Mouse (Mus musculus) ES-Bruce4 (cell line): Measurements from ENCODE around the gene Trim28. TPM values are rescaled to one million over a fixed set of nuclear protein-coding genes. Genes with fewer than 3 reads are reported as not detected.
"Not testable (repeated sequence)": the region's sequence is repeated elsewhere in the genome, so short reads cannot be mapped to it uniquely, and the experiment has no call there.

Experiments used
- H3K27ac ChIP-seq: 2 replicates; pipeline ENCODE4 v1.5.1; 2012; ENCODE audit warnings: low read length, inconsistent platforms; ENCODE audit not compliant: insufficient read depth
- H3K27me3 ChIP-seq: 2 replicates; pipeline ENCODE4 v1.6.1; 2012; ENCODE audit warnings: mild to moderate bottlenecking, low read length, inconsistent platforms; ENCODE audit not compliant: control insufficient read depth, poor library complexity, insufficient read depth, severe bottlenecking
- H3K36me3 ChIP-seq: 2 replicates; pipeline ENCODE4 v1.6.1; 2012; ENCODE audit warnings: inconsistent platforms, mild to moderate bottlenecking, low read length, moderate library complexity; ENCODE audit not compliant: control insufficient read depth, poor library complexity, insufficient read depth, severe bottlenecking
- H3K4me1 ChIP-seq: one replicate; pipeline ENCODE4 v1.8.1; 2011; ENCODE audit warnings: low read length; ENCODE audit not compliant: control insufficient read depth, insufficient read depth
- H3K4me3 ChIP-seq: 2 replicates; pipeline ENCODE4 v1.5.1; 2011; ENCODE audit warnings: low read depth, mild to moderate bottlenecking, low read length
- H3K9ac ChIP-seq: 2 replicates; pipeline ENCODE4 v1.6.1; 2012; ENCODE audit warnings: low read depth, mild to moderate bottlenecking, inconsistent platforms; ENCODE audit not compliant: poor library complexity, severe bottlenecking
- H3K9me3 ChIP-seq: replicated peaks from 2 replicates; pipeline ENCODE4 v1.6.1; 2012; ENCODE audit warnings: mild to moderate bottlenecking, low read length, inconsistent platforms; ENCODE audit not compliant: control insufficient read depth, poor library complexity, insufficient read depth, severe bottlenecking
- CTCF ChIP-seq: IDR thresholded peaks from one replicate; pipeline ENCODE4 v1.8.1; 2011; ENCODE audit warnings: low read depth, low read length
- EP300 ChIP-seq: IDR thresholded peaks from 2 replicates; pipeline ENCODE4 v1.6.1; 2011; ENCODE audit warnings: low read depth, low read length; ENCODE audit not compliant: insufficient read depth
- POLR2A ChIP-seq: IDR thresholded peaks from one replicate; pipeline ENCODE4 v1.8.1; 2011; ENCODE audit warnings: low read length; ENCODE audit not compliant: insufficient read depth
- polyA plus RNA-seq: library from polyadenylated mRNA; stranded (reverse); fragments of >200 nt; gene quantifications from 2 replicates; pipeline ENCODE4 v1.2.4, GENCODE M21; 2011; ENCODE audit warnings: low read depth; ENCODE audit not compliant: missing spikeins, insufficient read depth, insufficient read length

Trim28 gene
- polyA plus RNA-seq, 1 experiment: 1,151 TPM

GRCm38 (mm10) chr7:13053961-13054286 lies 55.0 kb downstream of the Trim28 start:
- peak overlapping the region; percentile 50 for H3K9ac ChIP-seq
- H3K9me3 ChIP-seq: no peaks in the 10 kb centered on the region
- peak overlapping the region; percentile 95 for H3K4me3 ChIP-seq
- no peaks in the 10 kb centered on the region for H3K27me3 ChIP-seq
- TF ChIP-seq POLR2A: no peak
- TF ChIP-seq EP300: no peak
- no peak for TF ChIP-seq CTCF
- H3K27ac ChIP-seq: no peak overlapping the region
- H3K4me1 ChIP-seq: peaks cover 2% of the 10 kb centered on the region
- H3K36me3 ChIP-seq: no peaks in the 10 kb centered on the region

GRCm38 (mm10) chr7:13054287-13055010 lies 55.5 kb downstream of the Trim28 start, which contains the start of gene Mzf1:
TSS of gene Mzf1 (minus strand) at chr7:13054764.
- H3K27ac ChIP-seq: peak within 1 kb of the TSS; percentile 69
- no peaks in the 10 kb centered on the region for H3K36me3 ChIP-seq
- TF ChIP-seq EP300: no peak
- peak; percentile 23 for TF ChIP-seq POLR2A
- TF ChIP-seq CTCF: no peak
- H3K9me3 ChIP-seq: no peaks in the 10 kb centered on the region
- H3K4me3 ChIP-seq: peak within 1 kb of the TSS; percentile 95
- H3K27me3 ChIP-seq: no peaks in the 10 kb centered on the region
- H3K4me1 ChIP-seq: peaks cover 2% of the 10 kb centered on the region
- peak within 1 kb of the TSS; percentile 50 for H3K9ac ChIP-seq

- H3K9me3 ChIP-seq: no peaks in the 10 kb centered on the region
- H3K4me3 ChIP-seq: no peak overlapping the region
- TF ChIP-seq POLR2A (no peak), EP300 (0 out of 2 replicates have a peak, but pooled peaks have one; percentile 25), CTCF (peak; percentile 66)
- H3K4me1 ChIP-seq: peaks cover 2% of the 10 kb centered on the region
- H3K27me3 ChIP-seq: no peaks in the 10 kb centered on the region
- no peaks in the 10 kb centered on the region for H3K36me3 ChIP-seq
- H3K9ac ChIP-seq: no peak overlapping the region
- H3K27ac ChIP-seq: no peak overlapping the region
These were observed 58.2 kb downstream of the Trim28 start for GRCm38 (mm10) chr7:13056913-13057700.

GRCm38 (mm10) chr7:13059536-13059935 lies 60.6 kb downstream of the Trim28 start:
- Histone ChIP-seq H3K27me3 (no peaks in the 10 kb centered on the region), H3K4me3 (no peak overlapping the region), H3K36me3 (no peaks in the 10 kb centered on the region), H3K9me3 (no peaks in the 10 kb centered on the region), H3K4me1 (peaks cover 2% of the 10 kb centered on the region), H3K27ac (0 out of 2 replicates have a peak overlapping the region, but pooled peaks have one; percentile 25), H3K9ac (no peak overlapping the region)
- TF ChIP-seq CTCF: no peak
- TF ChIP-seq EP300: no peak

GRCm38 (mm10) chr7:13063399-13063798 lies 64.5 kb downstream of the Trim28 start:
- not testable (repeated sequence) for H3K9ac ChIP-seq, H3K27me3 ChIP-seq, H3K4me1 ChIP-seq, H3K27ac ChIP-seq, H3K4me3 ChIP-seq, H3K9me3 ChIP-seq, H3K36me3 ChIP-seq
- TF ChIP-seq CTCF: peak; percentile 0

GRCm38 (mm10) chr7:13072293-13072692 lies 73.4 kb downstream of the Trim28 start:
- H3K27me3 ChIP-seq: no peaks in the 10 kb centered on the region
- no peak overlapping the region for H3K27ac ChIP-seq
- no peaks in the 10 kb centered on the region for H3K4me1 ChIP-seq
- no peaks in the 10 kb centered on the region for H3K9me3 ChIP-seq
- no peak overlapping the region for H3K9ac ChIP-seq
- no peak overlapping the region for H3K4me3 ChIP-seq
- peak; percentile 4 for TF ChIP-seq CTCF
- TF ChIP-seq POLR2A: no peak
- H3K36me3 ChIP-seq: no peaks in the 10 kb centered on the region

Other genes starting within 250 kb of the Trim28 start
- gene Zscan18, start 195.5 kb upstream of the Trim28 start, polyA plus RNA-seq: 9.5 and 9.8 TPM in 2 replicates
- 11.7 and 12.2 TPM in 2 replicates for gene Zfp329, start 180.3 kb upstream of the Trim28 start, polyA plus RNA-seq
- 29.0 and 36.1 TPM in 2 replicates for gene Zfp110, start 164.4 kb upstream of the Trim28 start, polyA plus RNA-seq
- 1.2 and 1.6 TPM in 2 replicates for gene Zfp128, start 117.9 kb upstream of the Trim28 start, polyA plus RNA-seq
- gene Zscan22, start 101.3 kb upstream of the Trim28 start, polyA plus RNA-seq: 10.0 and 10.7 TPM in 2 replicates
- gene Rps5, start 76.8 kb upstream of the Trim28 start, polyA plus RNA-seq: 1,704 and 1,789 TPM in 2 replicates
- 0.37 and 0.84 TPM in 2 replicates for gene Rnf225, start 71.7 kb upstream of the Trim28 start, polyA plus RNA-seq
- 1.5 and 2.3 TPM in 2 replicates for gene Zfp324, start 33.3 kb upstream of the Trim28 start, polyA plus RNA-seq
- 4.5 and 5.1 TPM in 2 replicates for gene Zfp446, start 21.3 kb upstream of the Trim28 start, polyA plus RNA-seq
- 0.75 TPM in 1 of 2 replicates, not detected in the other for gene Slc27a5, start 922 bp upstream of the Trim28 start, polyA plus RNA-seq
- gene Zbtb45, start 10.9 kb downstream of the Trim28 start, polyA plus RNA-seq: 14.0 and 22.7 TPM in 2 replicates
- gene Chmp2a, start 35.7 kb downstream of the Trim28 start, polyA plus RNA-seq: 153 and 159 TPM in 2 replicates
- gene Ube2m, start 39.2 kb downstream of the Trim28 start, polyA plus RNA-seq: 195 and 239 TPM in 2 replicates
- gene Mzf1, start 55.6 kb downstream of the Trim28 start, polyA plus RNA-seq: 0.90 and 0.93 TPM in 2 replicates
- gene Vmn1r85, start 96.1 kb downstream of the Trim28 start, polyA plus RNA-seq: 0.22 and 0.24 TPM in 2 replicates
- gene Vmn1r86, start 120.8 kb downstream of the Trim28 start, polyA plus RNA-seq: not detected in 2 replicates
- 0.15 and 0.26 TPM in 2 replicates for gene Vmn1r87, start 141.0 kb downstream of the Trim28 start, polyA plus RNA-seq
- 0.64 and 0.78 TPM in 2 replicates for gene Vmn1r88, start 160.5 kb downstream of the Trim28 start, polyA plus RNA-seq
- gene Vmn1r89, start 213.9 kb downstream of the Trim28 start, polyA plus RNA-seq: not detected in 2 replicates